Mouse (Mus musculus): ENCODE measurements around the gene Afm. TPM values are rescaled to one million over a fixed set of nuclear protein-coding genes. Genes with fewer than 3 reads are reported as not detected.

The Afm gene
- polyA plus RNA-seq, 1 experiment = not detected

GRCm38 (mm10) chr5:90571216-90571615 lies 52.5 kb downstream of the Afm start:
- Histone ChIP-seq H3K4me3 (ENCODE audit: insufficient read depth, low read depth, low read length) (no peak overlapping the region), H3K27ac (replicated peaks; ENCODE audit: low read depth, low read length) (no peak overlapping the region)

GRCm38 (mm10) chr5:90577751-90578150 lies 59.0 kb downstream of the Afm start:
- Histone ChIP-seq H3K27ac (replicated peaks; ENCODE audit: low read depth, low read length) (no peak overlapping the region), H3K4me1 (ENCODE audit: control insufficient read depth, insufficient read depth, insufficient read length, low read length) (no peaks in the 10 kb centered on the region), H3K4me3 (ENCODE audit: insufficient read depth, low read depth, low read length) (no peak overlapping the region)

More at GRCm38 (mm10) chr5:90571216-90571615, 52.5 kb downstream of the Afm start:
- no peaks in the 10 kb centered on the region for H3K4me1 ChIP-seq (ENCODE audit: control insufficient read depth, insufficient read depth, insufficient read length, low read length)

- H3K27ac ChIP-seq (replicated peaks; ENCODE audit: low read depth, low read length) = no peak overlapping the region
- no peaks in the 10 kb centered on the region for H3K4me1 ChIP-seq (ENCODE audit: control insufficient read depth, insufficient read depth, insufficient read length, low read length)
- no peak overlapping the region for H3K4me3 ChIP-seq (ENCODE audit: insufficient read depth, low read depth, low read length)
These were observed 60.8 kb downstream of the Afm start for GRCm38 (mm10) chr5:90579556-90579955.

- Histone ChIP-seq H3K27ac (replicated peaks; ENCODE audit: low read depth, low read length) (no peak overlapping the region), H3K4me1 (ENCODE audit: control insufficient read depth, insufficient read depth, insufficient read length, low read length) (no peaks in the 10 kb centered on the region), H3K4me3 (ENCODE audit: insufficient read depth, low read depth, low read length) (no peak overlapping the region)
These were observed 63.4 kb downstream of the Afm start for GRCm38 (mm10) chr5:90582179-90582578.

GRCm38 (mm10) chr5:90584799-90585198 lies 66.1 kb downstream of the Afm start:
- Histone ChIP-seq H3K4me1 (ENCODE audit: control insufficient read depth, insufficient read depth, insufficient read length, low read length) (no peaks in the 10 kb centered on the region), H3K27ac (replicated peaks; ENCODE audit: low read depth, low read length) (no peak overlapping the region), H3K4me3 (ENCODE audit: insufficient read depth, low read depth, low read length) (no peak overlapping the region)

GRCm38 (mm10) chr5:90586511-90586910 lies 67.8 kb downstream of the Afm start:
- H3K27ac ChIP-seq (replicated peaks; ENCODE audit: low read depth, low read length) = no peak overlapping the region
- no peak overlapping the region for H3K4me3 ChIP-seq (ENCODE audit: insufficient read depth, low read depth, low read length)
- H3K4me1 ChIP-seq (ENCODE audit: control insufficient read depth, insufficient read depth, insufficient read length, low read length) = no peaks in the 10 kb centered on the region

- Histone ChIP-seq H3K4me1 (ENCODE audit: control insufficient read depth, insufficient read depth, insufficient read length, low read length) (no peaks in the 10 kb centered on the region), H3K4me3 (ENCODE audit: insufficient read depth, low read depth, low read length) (no peak overlapping the region), H3K27ac (replicated peaks; ENCODE audit: low read depth, low read length) (no peak overlapping the region)
These were observed 69.4 kb downstream of the Afm start for GRCm38 (mm10) chr5:90588104-90588503.

- Histone ChIP-seq H3K27ac (replicated peaks; ENCODE audit: low read depth, low read length) (no peak overlapping the region), H3K4me3 (ENCODE audit: insufficient read depth, low read depth, low read length) (no peak overlapping the region), H3K4me1 (ENCODE audit: control insufficient read depth, insufficient read depth, insufficient read length, low read length) (no peaks in the 10 kb centered on the region)
These were observed 70.2 kb downstream of the Afm start for GRCm38 (mm10) chr5:90588708-90589595.

- Histone ChIP-seq H3K4me1 (ENCODE audit: control insufficient read depth, insufficient read depth, insufficient read length, low read length) (no peaks in the 10 kb centered on the region), H3K4me3 (ENCODE audit: insufficient read depth, low read depth, low read length) (no peak overlapping the region), H3K27ac (replicated peaks; ENCODE audit: low read depth, low read length) (no peak overlapping the region)
These were observed 71.9 kb downstream of the Afm start for GRCm38 (mm10) chr5:90590676-90591075.

- no peaks in the 10 kb centered on the region for H3K4me1 ChIP-seq (ENCODE audit: control insufficient read depth, insufficient read depth, insufficient read length, low read length)
- H3K4me3 ChIP-seq (ENCODE audit: insufficient read depth, low read depth, low read length) = no peak overlapping the region
- no peak overlapping the region for H3K27ac ChIP-seq (replicated peaks; ENCODE audit: low read depth, low read length)
These were observed 73.2 kb downstream of the Afm start for GRCm38 (mm10) chr5:90591936-90592335.

- Histone ChIP-seq H3K4me1 (ENCODE audit: control insufficient read depth, insufficient read depth, insufficient read length, low read length) (no peaks in the 10 kb centered on the region), H3K27ac (replicated peaks; ENCODE audit: low read depth, low read length) (no peak overlapping the region), H3K4me3 (ENCODE audit: insufficient read depth, low read depth, low read length) (no peak overlapping the region)
These were observed 76.2 kb downstream of the Afm start for GRCm38 (mm10) chr5:90594945-90595344.

GRCm38 (mm10) chr5:90596155-90596554 lies 77.4 kb downstream of the Afm start:
- Histone ChIP-seq H3K4me3 (ENCODE audit: insufficient read depth, low read depth, low read length) (no peak overlapping the region), H3K27ac (replicated peaks; ENCODE audit: low read depth, low read length) (no peak overlapping the region), H3K4me1 (ENCODE audit: control insufficient read depth, insufficient read depth, insufficient read length, low read length) (no peaks in the 10 kb centered on the region)

- no peak overlapping the region for H3K4me3 ChIP-seq (ENCODE audit: insufficient read depth, low read depth, low read length)
- H3K4me1 ChIP-seq (ENCODE audit: control insufficient read depth, insufficient read depth, insufficient read length, low read length) = no peaks in the 10 kb centered on the region
- H3K27ac ChIP-seq (replicated peaks; ENCODE audit: low read depth, low read length) = no peak overlapping the region
These were observed 82.7 kb downstream of the Afm start for GRCm38 (mm10) chr5:90601469-90601868.
